Mouse (Mus musculus) heart, postnatal 25 days (tissue): ENCODE data around the gene Bik. TPM values are rescaled to one million over a fixed set of nuclear protein-coding genes. Genes with fewer than 3 reads are reported as not detected.

Experiments used
- DNase-seq: peaks from one replicate; pipeline ENCODE4 v3.0.0; 2022; ENCODE audit warnings: low spot score
- intact Hi-C: fragments of 180-260 bp; cut with DNase I; formaldehyde crosslinking; loops from one replicate; pipeline ENCODE4 v1.15.1; 2025
- total RNA-seq, 2 experiments: library from RNA; stranded (reverse); gene quantifications; 2 replicates each; pipeline ENCODE4 v1.2.3; 2021

Bik gene
- total RNA-seq, 2 experiments from 2014 or later: 9.3 to 11.8 TPM

DNA sequence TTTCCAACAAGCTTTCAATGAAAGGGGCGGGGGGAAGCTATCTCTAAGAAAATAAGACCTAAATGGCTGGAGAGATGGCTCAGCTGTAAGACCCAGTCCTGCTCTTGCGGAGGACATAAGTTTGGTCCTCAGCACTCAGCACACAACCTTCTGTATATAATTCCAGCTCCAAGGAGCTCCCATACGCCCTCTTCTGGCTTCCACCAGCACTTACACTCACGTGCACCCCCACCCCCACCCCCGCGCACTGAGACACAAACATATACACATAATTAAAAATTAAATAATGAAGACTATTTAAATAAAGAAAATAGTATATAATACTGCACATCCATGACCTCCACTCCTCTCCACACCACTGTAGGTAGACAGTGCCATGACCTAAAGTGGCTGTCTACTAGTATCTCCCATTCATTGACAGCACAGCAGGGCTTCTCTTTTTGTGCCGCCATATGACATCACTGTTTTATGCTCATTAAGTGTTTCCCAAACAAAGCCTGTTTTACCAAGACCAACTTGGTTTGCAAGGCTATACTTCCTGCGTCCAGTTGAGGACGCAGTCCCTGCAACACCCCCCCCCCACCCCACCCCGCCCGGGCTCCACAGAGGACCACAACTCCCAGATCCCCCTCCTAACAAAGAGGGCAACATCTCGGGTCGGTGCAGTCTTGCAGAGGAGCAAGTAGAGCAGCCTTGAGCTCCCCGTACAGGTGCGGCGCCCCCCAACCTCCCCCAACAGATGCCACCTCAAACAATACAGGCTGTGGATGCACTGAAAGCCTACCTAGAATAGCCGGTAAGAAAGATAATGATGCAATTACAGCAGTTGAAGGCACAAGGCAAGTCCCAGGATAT, 16.5 kb upstream of the Bik start:
- intact Hi-C loops: no loop called here
- DNase-seq: no peak

DNA sequence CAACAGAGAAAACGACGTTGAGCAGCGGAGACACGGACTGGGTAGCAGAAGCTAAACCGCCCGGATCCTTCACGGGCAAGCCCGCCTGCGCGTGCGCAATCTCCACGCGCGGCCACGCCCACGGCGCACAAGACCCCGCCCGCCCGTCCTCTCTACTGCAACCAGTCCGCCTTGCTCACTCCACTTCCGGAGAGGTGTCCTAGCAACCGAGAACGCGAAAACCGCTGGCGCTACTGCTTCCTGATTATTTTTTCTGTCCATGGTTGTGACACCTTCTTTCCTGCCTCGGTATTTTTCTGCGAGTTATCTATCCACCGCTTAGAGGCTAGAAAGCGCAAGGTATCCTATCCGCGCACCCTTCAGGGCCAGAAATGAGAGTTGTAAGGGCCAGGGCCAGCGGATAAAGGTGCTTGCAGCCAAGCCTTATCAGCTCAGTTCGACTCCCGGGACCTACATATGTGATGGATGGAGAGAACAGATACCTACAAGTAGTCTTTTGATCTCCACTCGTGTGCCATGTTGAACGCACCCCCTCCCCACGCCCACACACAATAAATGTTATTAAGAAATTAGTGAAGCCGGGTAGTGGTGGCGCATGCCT, 15.8 kb upstream of the Bik start, which contains the start of gene Ttll1:
TSS of gene Ttll1 (minus strand) at position 89 of the 601 bp plus-strand sequence.
- peak; percentile 90 for DNase-seq
- intact Hi-C loops: no loop called here

DNA sequence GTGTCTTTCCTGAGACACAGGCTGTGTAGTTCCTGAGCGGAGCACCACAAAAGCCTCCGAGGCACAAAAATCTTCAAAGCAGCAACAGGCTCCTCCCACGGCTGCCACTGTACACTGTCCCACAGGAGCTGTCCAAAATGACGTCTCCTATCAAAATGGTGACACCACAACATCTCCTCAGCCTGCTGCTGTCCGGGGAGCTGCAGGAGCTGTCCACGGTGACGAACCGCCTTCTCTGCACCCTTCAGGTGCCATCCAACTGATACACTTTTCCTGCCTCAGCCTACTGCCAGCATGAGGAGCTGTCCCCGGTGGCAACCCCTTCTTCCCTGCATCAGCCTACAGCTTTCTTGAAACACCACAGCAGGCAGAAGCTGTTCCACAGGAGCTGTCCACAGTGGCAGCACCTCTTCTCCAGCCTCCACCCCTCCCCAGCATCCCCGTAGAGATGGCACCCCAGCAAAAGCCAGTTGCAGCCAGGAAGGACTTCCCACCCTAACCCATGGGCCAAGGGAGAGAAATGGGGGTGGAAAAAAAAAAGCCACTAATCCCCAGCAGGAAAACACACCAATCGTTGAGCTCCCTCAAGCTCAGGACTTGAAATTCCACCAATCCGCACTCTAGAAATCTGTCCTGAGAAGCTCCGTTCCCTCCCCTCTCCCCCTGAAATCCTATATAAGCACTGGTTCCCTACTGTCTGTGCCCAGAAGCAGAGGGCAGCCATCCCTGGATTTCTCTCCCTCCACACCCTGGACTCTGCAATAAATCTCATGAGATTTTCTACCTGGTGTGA, 14.0 kb upstream of the Bik start:
- intact Hi-C loops: no loop called here
- DNase-seq: no peak

DNA sequence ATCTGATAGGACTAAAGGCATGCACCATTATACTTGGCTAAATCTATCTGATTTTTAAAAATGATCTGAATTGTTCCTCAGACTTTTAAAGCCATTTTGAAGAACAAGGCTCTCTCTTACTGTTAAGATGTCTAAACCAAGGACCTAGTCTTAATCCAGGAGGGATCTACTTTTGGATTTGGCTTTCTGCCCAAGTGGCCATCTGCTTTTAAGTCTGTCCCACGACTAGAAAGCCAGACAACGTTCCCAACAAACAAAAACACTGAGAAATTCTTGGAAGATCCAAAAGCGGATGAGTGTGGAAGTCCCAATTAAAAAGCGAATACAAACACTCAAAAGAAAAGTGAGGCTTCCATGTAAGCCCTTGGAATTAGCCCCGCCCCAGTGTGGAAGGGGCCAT, 11.6 kb upstream of the Bik start:
- DNase-seq: no peak
- intact Hi-C loops: loop anchor here (5.0 kb wide), 2 partner anchors 123 to 358 kb away; no protein-coding TSS in a partner anchor

DNA sequence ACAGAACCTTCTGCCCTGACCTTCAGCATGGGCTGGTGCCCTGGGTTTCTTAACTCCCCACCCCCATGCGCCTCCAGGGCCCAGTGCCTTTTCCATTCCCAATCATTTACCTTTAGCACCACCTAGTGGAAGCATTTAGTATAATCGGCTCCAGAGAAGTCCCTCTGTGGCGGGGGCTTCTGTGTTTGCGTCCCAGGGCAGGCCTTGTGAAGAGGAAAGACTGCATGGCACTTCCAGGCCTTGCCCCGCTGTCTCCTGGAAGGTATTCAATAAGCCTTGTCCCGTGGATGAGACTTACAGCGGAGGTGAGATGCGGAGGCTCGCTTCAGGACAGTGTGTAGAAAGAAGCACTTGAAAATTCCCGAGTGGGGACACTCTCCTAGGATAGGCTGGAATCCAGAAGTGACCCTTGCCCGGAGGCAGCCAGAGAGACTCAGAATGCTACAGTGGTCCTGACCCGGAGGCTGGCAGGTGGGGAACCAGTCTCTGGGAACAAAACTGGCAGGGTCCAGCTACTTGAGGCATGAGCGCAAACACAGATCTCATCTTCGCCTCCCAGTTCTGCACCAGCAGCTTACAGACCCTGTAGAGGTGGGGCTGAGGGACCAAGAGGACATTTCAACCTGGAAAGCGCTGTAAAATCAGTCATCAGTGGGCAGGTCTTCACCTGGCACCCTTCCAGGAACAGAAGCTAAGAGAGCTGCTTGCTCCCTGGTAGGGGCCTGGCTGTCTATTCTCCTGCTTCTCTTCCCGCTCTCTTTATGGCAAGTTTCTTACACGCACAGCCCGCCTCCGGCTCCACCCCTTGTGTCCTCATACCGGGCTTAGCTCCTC, 8.2 kb upstream of the Bik start:
- intact Hi-C loops: loop anchor here (5.0 kb wide), 2 partner anchors 126 to 361 kb away; no protein-coding TSS in a partner anchor
- DNase-seq: no peak

DNA sequence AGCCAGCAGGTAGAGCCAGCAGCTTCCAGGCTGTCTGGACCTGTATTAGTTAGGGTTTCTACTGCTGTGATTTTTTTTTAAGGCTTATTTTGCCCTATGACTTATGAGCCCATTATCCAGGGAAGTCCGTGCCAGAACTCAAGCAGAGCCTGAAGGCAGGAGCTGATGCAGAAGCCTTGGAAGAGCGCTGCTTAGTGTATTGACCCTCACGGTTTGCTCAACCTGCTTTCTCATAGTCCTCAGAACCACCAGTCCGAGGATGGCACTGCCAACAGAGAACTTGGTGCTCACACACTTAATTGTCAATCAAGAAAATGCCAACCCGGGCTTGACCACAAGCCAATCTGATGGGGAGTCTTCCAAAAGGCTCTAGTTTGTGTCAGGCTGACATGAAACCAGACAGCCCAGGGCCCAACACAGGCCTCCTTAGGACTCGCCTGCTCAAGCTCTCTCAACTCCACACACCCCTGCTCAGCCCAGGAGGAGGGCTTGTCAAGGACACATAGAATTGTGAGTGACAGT, 5.7 kb upstream of the Bik start:
- intact Hi-C loops: no loop called here
- DNase-seq: no peak

DNA sequence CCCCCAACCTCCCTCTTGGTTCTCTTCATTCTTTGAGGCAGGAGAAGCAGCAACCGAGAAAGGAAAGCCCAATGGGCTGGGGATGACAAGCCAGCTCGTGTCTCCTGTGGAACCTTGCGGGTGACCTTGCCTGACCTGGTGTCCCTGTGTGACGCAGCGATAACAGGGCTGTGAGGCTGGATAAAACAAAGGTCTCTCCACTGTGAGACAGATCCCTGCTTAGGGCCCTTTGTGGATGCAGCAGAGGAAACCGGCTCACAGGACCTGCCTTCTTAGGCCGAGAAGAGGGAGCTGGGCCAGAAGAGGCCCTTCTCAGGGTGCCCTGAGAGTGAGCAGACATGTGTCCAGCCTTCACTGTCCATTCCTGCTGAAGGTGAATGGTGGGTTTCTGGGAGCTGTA, 3.5 kb upstream of the Bik start:
- intact Hi-C loops: no loop called here
- no peak for DNase-seq

DNA sequence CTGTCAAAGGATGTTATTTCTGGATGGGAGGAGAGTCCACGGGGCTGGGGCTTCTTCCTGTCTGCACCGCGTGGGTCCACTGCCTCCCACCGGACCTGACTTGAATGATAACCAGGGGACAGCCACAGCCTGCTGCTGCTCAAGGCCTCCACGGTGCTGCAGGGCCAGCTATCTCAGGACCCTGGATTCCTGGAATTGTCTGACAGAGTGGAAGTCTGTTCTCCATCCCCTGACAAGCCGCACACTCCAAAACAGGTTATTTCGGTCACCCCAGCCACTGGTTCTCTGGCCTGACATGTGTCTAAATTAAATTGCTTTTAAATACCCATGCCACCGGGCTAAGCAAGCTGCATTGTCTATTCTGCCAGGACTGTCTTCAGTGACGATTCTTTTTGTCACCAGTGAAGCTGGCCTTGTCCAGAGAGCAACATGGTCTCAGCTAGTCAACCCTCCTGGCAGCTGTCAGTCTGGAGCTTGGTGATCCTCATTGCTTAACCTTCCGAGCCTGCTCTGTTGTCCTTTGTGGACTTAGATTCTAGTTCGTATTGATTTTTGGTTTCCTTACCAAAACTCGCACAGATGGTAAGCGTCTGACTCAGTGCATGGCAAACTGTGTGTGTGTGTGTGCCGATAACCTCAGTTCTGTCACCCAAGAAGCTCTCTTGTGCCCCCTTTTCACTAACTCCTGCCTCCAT, 2.9 kb upstream of the Bik start:
- intact Hi-C loops: no loop called here
- DNase-seq: no peak

DNA sequence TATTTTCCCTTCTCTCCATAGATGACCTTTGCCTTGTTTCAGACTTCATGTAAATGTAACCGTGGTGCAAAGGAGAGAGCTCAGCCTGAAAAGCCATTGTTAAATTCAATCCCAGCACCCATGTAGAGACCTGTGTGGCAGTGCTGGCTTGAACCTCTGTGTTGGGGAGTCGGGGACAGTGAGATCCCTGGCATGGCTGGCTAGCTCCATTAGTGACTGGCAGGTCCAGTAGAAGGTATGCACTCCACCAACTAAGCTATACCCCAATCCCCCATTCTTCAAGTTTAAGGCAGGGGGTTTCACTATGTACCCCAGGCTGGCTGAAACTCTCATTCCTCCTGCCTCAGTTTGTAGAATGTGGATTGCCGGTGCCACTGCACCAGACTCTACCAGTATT, 2.3 kb upstream of the Bik start:
- intact Hi-C loops: no loop called here

DNA sequence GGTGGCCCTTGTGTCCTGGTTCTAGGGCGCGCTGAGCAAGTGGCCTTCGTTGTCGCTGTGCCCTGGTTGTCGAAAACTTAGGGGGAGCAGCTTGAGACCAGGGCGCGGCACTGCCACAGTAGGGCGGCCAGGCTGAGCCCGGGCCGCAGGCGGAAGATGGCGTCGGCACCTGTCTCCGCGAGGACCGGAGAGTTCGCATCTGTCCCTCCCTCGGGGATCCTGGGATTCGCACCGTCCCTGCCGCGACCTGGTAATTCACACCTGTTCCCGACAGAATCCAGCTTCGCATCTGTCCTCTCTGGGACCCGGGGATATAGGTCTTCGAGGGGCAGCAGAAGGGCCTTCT, 403 bp downstream of the Bik start:
- intact Hi-C loops: no loop called here
- no peak for DNase-seq

More for the DNA sequence above, 2.3 kb upstream of the Bik start:
- no peak for DNase-seq

DNA sequence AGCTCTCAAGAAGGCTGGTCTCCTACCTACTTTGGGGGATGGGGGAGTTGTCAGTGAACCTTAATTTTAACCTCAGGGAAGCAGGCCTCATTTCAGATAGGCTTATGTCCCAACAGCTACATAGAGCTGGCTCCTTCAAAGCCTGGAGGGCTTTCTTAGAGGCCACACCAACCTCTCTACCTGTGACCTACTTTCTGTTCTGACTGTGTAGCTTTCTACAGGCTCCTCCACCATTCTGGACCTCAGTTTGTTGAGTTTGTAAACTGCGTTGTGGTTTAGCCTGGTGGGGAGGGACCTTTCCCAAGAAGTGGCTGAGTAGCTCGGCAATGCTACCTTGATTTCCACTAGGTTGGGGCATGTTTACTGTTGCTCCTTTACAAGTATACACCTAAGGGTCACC, 1.1 kb downstream of the Bik start:
- no peak for DNase-seq
- intact Hi-C loops: no loop called here

DNA sequence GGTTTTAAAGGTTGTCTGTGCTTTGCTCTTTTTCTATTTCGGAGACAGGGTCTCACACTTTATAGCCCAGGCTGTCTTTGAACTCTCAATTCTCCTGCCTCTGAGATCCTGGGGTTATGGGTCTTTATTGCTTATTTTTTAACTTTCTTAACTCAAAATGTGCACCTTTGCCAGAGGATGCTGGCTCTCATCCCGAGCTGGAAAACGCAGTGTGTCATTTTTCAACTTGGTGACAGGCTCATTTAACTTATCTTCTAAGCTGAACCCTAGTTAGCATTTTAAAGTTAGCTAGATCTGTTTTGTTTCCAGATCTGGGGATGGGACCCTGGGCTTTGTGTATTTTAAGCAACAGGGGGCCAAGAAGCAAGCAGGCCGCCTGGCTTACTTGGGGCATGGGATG, 2.2 kb downstream of the Bik start:
- intact Hi-C loops: no loop called here
- no peak for DNase-seq

DNA sequence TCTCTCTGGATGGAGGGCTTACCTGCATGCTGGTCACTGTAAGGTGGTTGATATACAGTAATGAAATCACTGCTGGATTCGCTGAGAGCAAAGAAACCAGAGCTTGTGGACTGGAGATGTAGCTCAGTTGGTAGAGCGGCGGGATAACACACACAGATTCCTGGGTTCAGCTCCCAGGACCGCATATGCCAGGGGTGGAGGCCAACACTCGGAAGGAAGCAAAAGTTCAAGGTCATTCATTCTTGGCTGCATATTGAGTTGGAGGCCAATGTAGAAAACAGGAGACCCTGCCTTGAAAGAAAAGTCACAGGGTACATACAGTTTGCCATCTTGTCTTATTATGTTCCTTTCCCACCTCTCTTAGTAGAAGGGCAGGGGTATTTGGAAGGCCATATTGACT, 3.1 kb downstream of the Bik start:
- DNase-seq: no peak

DNA sequence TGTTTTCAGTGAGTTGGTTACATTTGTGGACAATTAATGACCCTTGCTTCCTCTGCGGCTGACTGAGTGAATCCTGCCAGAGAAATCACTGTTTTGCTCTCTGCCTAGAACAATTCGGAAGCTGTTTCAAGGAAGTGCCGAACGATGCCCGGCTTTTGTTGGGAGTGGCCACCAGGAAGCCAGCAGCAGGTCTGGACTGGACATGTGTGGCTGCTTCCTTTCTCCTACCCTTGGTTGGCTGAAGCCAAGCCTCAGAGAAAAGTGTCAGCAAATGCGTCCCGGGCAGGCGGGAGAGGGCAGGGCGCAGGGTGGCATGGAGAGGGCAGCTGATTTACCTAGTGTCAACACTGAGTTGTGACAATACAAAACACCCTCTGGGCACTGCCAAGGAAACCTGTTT, 3.6 kb downstream of the Bik start:
- intact Hi-C loops: no loop called here
- DNase-seq: peak; percentile 52

More for the DNA sequence above, 3.1 kb downstream of the Bik start:
- intact Hi-C loops: no loop called here

DNA sequence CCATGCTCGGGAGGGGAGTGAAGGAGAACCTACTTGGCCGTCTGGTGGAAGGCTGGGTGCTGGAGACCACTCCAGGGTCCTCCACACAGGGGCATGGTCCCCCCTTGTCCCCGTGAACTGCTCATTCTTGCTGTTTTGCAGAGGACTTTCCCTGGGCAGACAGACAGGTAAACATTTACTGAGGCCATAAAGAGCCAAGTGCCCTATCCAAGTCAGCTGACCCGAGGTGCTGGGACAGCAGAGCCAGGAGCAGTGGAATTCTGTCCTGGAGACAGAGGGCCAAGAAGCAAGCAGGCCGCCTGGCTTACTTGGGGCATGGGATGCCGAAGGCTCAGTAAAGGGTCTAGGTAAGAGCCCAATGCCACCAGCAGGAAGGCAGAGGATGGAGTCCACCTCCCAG, 4.0 kb downstream of the Bik start:
- no peak for DNase-seq
- intact Hi-C loops: loop anchor here (1.0 kb wide), 1 partner anchor 23 kb away; no protein-coding TSS in a partner anchor

DNA sequence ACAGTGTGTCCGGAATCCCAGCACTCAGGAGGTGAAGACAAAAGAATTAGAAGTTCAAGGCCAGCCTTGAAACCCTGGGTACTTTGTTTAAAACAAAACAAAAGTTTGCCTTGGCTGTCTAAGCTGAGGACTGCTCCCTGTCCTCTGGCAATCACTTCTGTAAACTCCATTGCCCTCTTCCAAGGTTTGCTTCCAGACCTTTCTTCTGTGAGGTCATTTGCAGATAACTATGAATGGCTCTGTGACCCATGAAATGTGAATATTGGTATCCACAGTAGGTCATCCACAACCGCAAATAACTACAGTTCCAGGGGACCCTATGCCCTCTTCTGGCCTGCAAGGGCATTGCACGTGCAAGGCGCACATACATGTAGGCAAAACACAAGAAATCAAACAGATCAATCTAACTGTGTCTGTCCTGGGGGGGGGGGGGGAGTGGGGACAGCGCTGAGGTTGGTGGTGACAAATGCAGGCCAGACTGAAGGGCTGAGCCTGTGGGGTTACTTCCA, 5.4 kb downstream of the Bik start:
- intact Hi-C loops: loop anchor here (1.0 kb wide), 1 partner anchor 21 kb away; no protein-coding TSS in a partner anchor
- DNase-seq: no peak

DNA sequence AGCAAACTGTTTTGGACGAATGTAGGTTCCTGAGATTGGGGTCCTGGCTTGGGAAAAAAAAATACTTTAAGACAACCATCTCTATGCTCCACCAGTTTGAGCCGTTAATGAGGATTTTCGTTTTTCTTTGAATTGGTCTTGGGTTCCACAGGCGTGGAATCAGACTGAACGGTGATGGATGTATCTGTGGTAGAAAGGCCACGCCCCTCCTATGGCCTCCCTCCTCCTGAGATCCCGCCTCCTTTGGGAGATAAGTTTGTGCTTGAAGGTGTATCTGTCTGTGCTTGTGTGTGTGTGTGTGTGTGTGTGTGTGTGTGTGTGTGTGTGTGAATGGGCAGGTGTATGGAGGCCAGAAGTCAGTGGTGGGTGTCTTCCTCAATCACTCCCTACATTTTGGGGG, 5.9 kb downstream of the Bik start:
- intact Hi-C loops: no loop called here
- DNase-seq: no peak

DNA sequence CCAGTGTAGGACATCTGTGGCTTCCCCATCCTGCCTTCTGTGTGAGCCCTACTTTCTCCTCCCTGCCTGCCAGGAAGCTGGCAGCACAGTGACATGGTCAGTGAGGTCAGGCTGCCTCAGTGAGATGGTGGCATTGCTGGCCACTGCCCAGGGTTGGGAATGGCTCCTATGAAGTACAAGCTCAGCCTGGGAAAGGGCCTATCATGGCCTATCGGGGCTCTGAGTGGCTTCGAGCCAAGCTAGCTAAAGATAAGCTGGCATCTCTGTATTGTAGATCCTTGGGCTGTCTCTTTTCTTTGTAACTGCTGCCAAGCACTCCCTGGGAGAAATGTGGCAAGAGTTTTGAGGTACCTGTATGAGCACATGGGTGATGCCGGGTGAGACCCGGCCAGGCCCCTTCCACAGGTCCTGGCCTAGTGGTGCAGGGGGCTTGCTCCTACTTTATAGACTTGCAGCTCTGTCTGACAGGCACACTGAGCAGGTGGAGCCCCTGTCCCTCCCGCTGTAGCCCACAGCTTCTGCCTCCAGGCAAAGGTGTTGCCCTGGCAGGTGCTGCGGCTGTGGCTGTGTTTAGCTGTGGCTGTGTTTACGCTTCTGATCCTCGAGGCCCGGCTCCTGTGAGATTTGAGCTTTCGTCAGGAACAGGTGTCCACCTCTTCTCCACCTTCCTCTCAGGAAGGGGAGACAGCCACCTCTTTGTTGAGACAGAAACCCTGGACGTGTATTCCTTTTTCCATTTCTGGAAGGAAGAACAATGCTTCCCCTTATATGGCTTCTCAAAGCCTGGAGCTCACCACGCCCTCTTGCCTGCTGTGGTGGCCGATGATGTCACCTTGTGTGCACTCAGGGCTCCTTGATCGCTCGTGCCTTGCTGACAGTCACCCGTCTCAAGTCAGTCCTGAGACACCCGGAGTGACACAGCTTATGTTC, 8.6 kb downstream of the Bik start:
- intact Hi-C loops: no loop called here
- DNase-seq: no peak
